Mouse (Mus musculus): ENCODE data around the gene Robo4. TPM values are rescaled to one million over a fixed set of nuclear protein-coding genes. Genes with fewer than 3 reads are reported as not detected.

Gene Robo4
- polyA plus RNA-seq, 1 experiment from 2014 or later = 7.0 TPM

GRCm38 (mm10) chr9:37390891-37391290 lies 10.8 kb upstream of the Robo4 start:
- 85% methylated on average over 2 of the region's 2 CpGs for WGBS
- DNase-seq (ENCODE audit: low spot score) (no peak), ATAC-seq (replicated peaks; ENCODE audit: low FRiP score) (no peak)
- Histone ChIP-seq H3K9me3 (ENCODE audit: control insufficient read depth, low read length) (no peaks in the 10 kb centered on the region), H3K4me3 (ENCODE audit: low read depth, low read length) (no peak overlapping the region), H3K9ac (ENCODE audit: low read length) (no peak overlapping the region), H3K27ac (ENCODE audit: low read depth, low read length) (no peak overlapping the region), H3K36me3 (ENCODE audit: control insufficient read depth, insufficient read depth, low read length) (no peaks in the 10 kb centered on the region), H3K27me3 (ENCODE audit: control insufficient read depth, insufficient read depth, low read length) (no peaks in the 10 kb centered on the region), H3K4me1 (replicated peaks; ENCODE audit: control insufficient read depth, insufficient read depth, low read length) (no peaks in the 10 kb centered on the region), H3K4me2 (ENCODE audit: low read depth, low read length, severe bottlenecking) (no peak overlapping the region)

GRCm38 (mm10) chr9:37392071-37392470 lies 9.6 kb upstream of the Robo4 start:
- Histone ChIP-seq H3K9me3 (ENCODE audit: control insufficient read depth, low read length) (no peaks in the 10 kb centered on the region), H3K9ac (ENCODE audit: low read length) (no peak overlapping the region), H3K4me3 (ENCODE audit: low read depth, low read length) (no peak overlapping the region), H3K27ac (ENCODE audit: low read depth, low read length) (no peak overlapping the region), H3K27me3 (ENCODE audit: control insufficient read depth, insufficient read depth, low read length) (no peaks in the 10 kb centered on the region), H3K4me2 (ENCODE audit: low read depth, low read length, severe bottlenecking) (no peak overlapping the region), H3K36me3 (ENCODE audit: control insufficient read depth, insufficient read depth, low read length) (no peaks in the 10 kb centered on the region), H3K4me1 (replicated peaks; ENCODE audit: control insufficient read depth, insufficient read depth, low read length) (no peaks in the 10 kb centered on the region)
- 59% methylated on average over 2 of the region's 2 CpGs for WGBS
- no peak for ATAC-seq (replicated peaks; ENCODE audit: low FRiP score)
- DNase-seq (ENCODE audit: low spot score) = no peak

- Histone ChIP-seq H3K9ac (ENCODE audit: low read length) (no peak overlapping the region), H3K4me2 (ENCODE audit: low read depth, low read length, severe bottlenecking) (no peak overlapping the region), H3K9me3 (ENCODE audit: control insufficient read depth, low read length) (no peaks in the 10 kb centered on the region), H3K4me3 (ENCODE audit: low read depth, low read length) (no peak overlapping the region), H3K36me3 (ENCODE audit: control insufficient read depth, insufficient read depth, low read length) (no peaks in the 10 kb centered on the region), H3K27ac (ENCODE audit: low read depth, low read length) (no peak overlapping the region), H3K4me1 (replicated peaks; ENCODE audit: control insufficient read depth, insufficient read depth, low read length) (no peaks in the 10 kb centered on the region), H3K27me3 (ENCODE audit: control insufficient read depth, insufficient read depth, low read length) (no peaks in the 10 kb centered on the region)
- 78% methylated on average over 8 of the region's 8 CpGs for WGBS
- no peak for ATAC-seq (replicated peaks; ENCODE audit: low FRiP score)
- no peak for DNase-seq (ENCODE audit: low spot score)
Observed at GRCm38 (mm10) chr9:37393482-37394131, 8.1 kb upstream of the Robo4 start.

GRCm38 (mm10) chr9:37400585-37400984 lies 1.1 kb upstream of the Robo4 start:
- no peak for DNase-seq (ENCODE audit: low spot score)
- Histone ChIP-seq H3K27ac (ENCODE audit: low read depth, low read length) (no peak overlapping the region), H3K27me3 (ENCODE audit: control insufficient read depth, insufficient read depth, low read length) (no peaks in the 10 kb centered on the region), H3K36me3 (ENCODE audit: control insufficient read depth, insufficient read depth, low read length) (no peaks in the 10 kb centered on the region), H3K9ac (ENCODE audit: low read length) (no peak overlapping the region), H3K4me2 (ENCODE audit: low read depth, low read length, severe bottlenecking) (no peak overlapping the region), H3K9me3 (ENCODE audit: control insufficient read depth, low read length) (no peaks in the 10 kb centered on the region), H3K4me1 (replicated peaks; ENCODE audit: control insufficient read depth, insufficient read depth, low read length) (no peaks in the 10 kb centered on the region), H3K4me3 (ENCODE audit: low read depth, low read length) (no peak overlapping the region)
- 80% methylated on average over 2 of the region's 2 CpGs for WGBS
- ATAC-seq (replicated peaks; ENCODE audit: low FRiP score) = no peak

GRCm38 (mm10) chr9:37402501-37402900 lies 804 bp downstream of the Robo4 start:
- ATAC-seq (replicated peaks; ENCODE audit: low FRiP score) (no peak), DNase-seq (ENCODE audit: low spot score) (no peak)
- Histone ChIP-seq H3K4me1 (replicated peaks; ENCODE audit: control insufficient read depth, insufficient read depth, low read length) (no peaks in the 10 kb centered on the region), H3K27me3 (ENCODE audit: control insufficient read depth, insufficient read depth, low read length) (no peaks in the 10 kb centered on the region), H3K4me2 (ENCODE audit: low read depth, low read length, severe bottlenecking) (no peak overlapping the region), H3K4me3 (ENCODE audit: low read depth, low read length) (no peak overlapping the region), H3K27ac (ENCODE audit: low read depth, low read length) (no peak overlapping the region), H3K9me3 (ENCODE audit: control insufficient read depth, low read length) (no peaks in the 10 kb centered on the region), H3K9ac (ENCODE audit: low read length) (no peak overlapping the region), H3K36me3 (ENCODE audit: control insufficient read depth, insufficient read depth, low read length) (no peaks in the 10 kb centered on the region)
- WGBS = 91% methylated on average over 7 of the region's 7 CpGs

GRCm38 (mm10) chr9:37403011-37403410 lies 1.3 kb downstream of the Robo4 start:
- Histone ChIP-seq H3K4me3 (ENCODE audit: low read depth, low read length) (no peak overlapping the region), H3K36me3 (ENCODE audit: control insufficient read depth, insufficient read depth, low read length) (no peaks in the 10 kb centered on the region), H3K9ac (ENCODE audit: low read length) (no peak overlapping the region), H3K27me3 (ENCODE audit: control insufficient read depth, insufficient read depth, low read length) (no peaks in the 10 kb centered on the region), H3K4me1 (replicated peaks; ENCODE audit: control insufficient read depth, insufficient read depth, low read length) (no peaks in the 10 kb centered on the region), H3K4me2 (ENCODE audit: low read depth, low read length, severe bottlenecking) (no peak overlapping the region), H3K9me3 (ENCODE audit: control insufficient read depth, low read length) (no peaks in the 10 kb centered on the region), H3K27ac (ENCODE audit: low read depth, low read length) (no peak overlapping the region)
- DNase-seq (ENCODE audit: low spot score) (no peak), ATAC-seq (replicated peaks; ENCODE audit: low FRiP score) (no peak)
- 88% methylated on average over 7 of the region's 7 CpGs for WGBS

- peak; percentile 53 for DNase-seq (ENCODE audit: low spot score)
- Histone ChIP-seq H3K36me3 (ENCODE audit: control insufficient read depth, insufficient read depth, low read length) (no peaks in the 10 kb centered on the region), H3K27me3 (ENCODE audit: control insufficient read depth, insufficient read depth, low read length) (no peaks in the 10 kb centered on the region)
Observed at GRCm38 (mm10) chr9:37406372-37406771, 4.7 kb downstream of the Robo4 start.

GRCm38 (mm10) chr9:37407850-37408502 lies 6.3 kb downstream of the Robo4 start:
- Histone ChIP-seq H3K9ac (ENCODE audit: low read length) (peak overlapping the region; percentile 42; the same call in 1 of the 2 replicates), H3K36me3 (ENCODE audit: control insufficient read depth, insufficient read depth, low read length) (no peaks in the 10 kb centered on the region), H3K4me1 (replicated peaks; ENCODE audit: control insufficient read depth, insufficient read depth, low read length) (no peaks in the 10 kb centered on the region), H3K4me3 (ENCODE audit: low read depth, low read length) (no peak overlapping the region), H3K4me2 (ENCODE audit: low read depth, low read length, severe bottlenecking) (peak overlapping the region; percentile 25; the same call in 1 of the 2 replicates), H3K9me3 (ENCODE audit: control insufficient read depth, low read length) (no peaks in the 10 kb centered on the region), H3K27ac (ENCODE audit: low read depth, low read length) (no peak overlapping the region), H3K27me3 (ENCODE audit: control insufficient read depth, insufficient read depth, low read length) (no peaks in the 10 kb centered on the region)
- ATAC-seq (replicated peaks; ENCODE audit: low FRiP score) = peak; percentile 79
- WGBS = 13% methylated on average over 19 of the region's 19 CpGs
- peak; percentile 68 for DNase-seq (ENCODE audit: low spot score)

More at GRCm38 (mm10) chr9:37406372-37406771, 4.7 kb downstream of the Robo4 start:
- no peak overlapping the region for H3K9ac ChIP-seq (ENCODE audit: low read length)
- no peaks in the 10 kb centered on the region for H3K9me3 ChIP-seq (ENCODE audit: control insufficient read depth, low read length)
- WGBS = 4% methylated on average over 1 of the region's 1 CpGs
- H3K4me2 ChIP-seq (ENCODE audit: low read depth, low read length, severe bottlenecking) = no peak overlapping the region
- peak; percentile 41 for ATAC-seq (replicated peaks; ENCODE audit: low FRiP score)
- no peak overlapping the region for H3K4me3 ChIP-seq (ENCODE audit: low read depth, low read length)
- no peak overlapping the region for H3K27ac ChIP-seq (ENCODE audit: low read depth, low read length)
- H3K4me1 ChIP-seq (replicated peaks; ENCODE audit: control insufficient read depth, insufficient read depth, low read length) = no peaks in the 10 kb centered on the region
